Mouse (Mus musculus): ENCODE data around the gene Tnni3k.

DNA sequence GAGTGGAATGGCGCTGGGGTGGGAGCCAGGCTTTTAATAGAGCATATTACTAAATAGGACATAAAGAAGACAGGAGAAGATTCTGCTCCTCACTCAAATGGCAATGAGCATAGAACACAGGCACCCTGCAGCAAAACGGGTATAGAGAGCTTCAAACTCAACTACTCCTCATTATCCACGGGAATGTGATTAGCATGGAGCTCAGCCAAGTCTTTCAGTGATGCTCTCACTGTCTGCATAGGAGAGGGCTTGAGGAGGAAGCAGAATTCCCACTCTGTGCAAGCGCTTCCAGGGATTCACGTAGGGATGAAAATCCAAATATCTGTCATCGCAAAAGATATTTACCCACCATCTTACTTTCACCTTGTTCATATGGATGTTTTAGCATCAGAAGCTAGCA, 141.6 kb downstream of the Tnni3k start:
- no peak for TF ChIP-seq GATA1 (IDR thresholded peaks at IDR 0.05; ENCODE audit: borderline replicate concordance, low read length)
- no peak for TF ChIP-seq FLI1 (IDR thresholded peaks at IDR 0.05; ENCODE audit: low read length)
